Mouse (Mus musculus) right cerebral cortex, adult 18-20 months (tissue): ENCODE results near the gene Gm3278.
"Not testable (repeated sequence)": the region's sequence is repeated elsewhere in the genome, so short reads cannot be mapped to it uniquely, and the experiment has no call there.

Source experiments
- DNase-seq: peaks from one replicate; pipeline ENCODE4 v3.0.0; 2022; ENCODE audit warnings: mixed read lengths

The Gm3278 gene

GRCm38 (mm10) chr14:4892116-4892515, at the start of gene Gm3278:
Gene Gm3278, plus strand, starts transcription at chr14:4892416.
- DNase-seq, result not testable (repeated sequence)

GRCm38 (mm10) chr14:4855299-4855980, 36.8 kb upstream of the Gm3278 start, which contains the start of gene Gm3264:
Gene Gm3264, plus strand, starts transcription at chr14:4855576.
- not testable (repeated sequence) for DNase-seq
